Mouse (Mus musculus) testis, postnatal 10 days (tissue): ENCODE results near the gene Spata5.
A peak's percentile ranks its signal among the peaks of the same experiment; 100 is the strongest.

Experiments
- DNase-seq: peaks from one replicate; pipeline ENCODE4 v3.0.0; 2021; ENCODE audit warnings: low spot score

The Spata5 gene

DNA sequence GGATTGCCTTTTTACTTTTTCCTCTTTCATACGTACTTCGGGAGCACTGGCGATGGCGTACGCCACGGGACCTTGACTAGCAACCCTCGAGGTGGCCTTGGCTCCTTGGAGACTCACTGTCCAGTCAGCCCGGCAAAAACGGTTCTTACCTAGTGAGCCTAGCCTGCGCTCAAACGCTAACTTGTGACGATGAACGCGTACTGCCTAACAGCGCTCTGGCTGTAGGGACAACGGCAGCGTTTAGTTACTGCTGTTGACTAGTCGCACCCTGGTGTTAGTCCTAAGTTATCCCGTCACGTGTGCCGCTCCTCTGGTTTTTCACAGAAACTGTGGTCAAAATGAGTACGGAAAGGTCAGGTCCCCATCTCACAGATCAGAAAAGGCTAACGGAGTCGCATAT, 945 bp downstream of the Spata5 start:
- DNase-seq: no peak

- DNase-seq: no peak
Observed at GRCm38 (mm10) chr3:37421179-37421578, 1.5 kb downstream of the Spata5 start.

DNA sequence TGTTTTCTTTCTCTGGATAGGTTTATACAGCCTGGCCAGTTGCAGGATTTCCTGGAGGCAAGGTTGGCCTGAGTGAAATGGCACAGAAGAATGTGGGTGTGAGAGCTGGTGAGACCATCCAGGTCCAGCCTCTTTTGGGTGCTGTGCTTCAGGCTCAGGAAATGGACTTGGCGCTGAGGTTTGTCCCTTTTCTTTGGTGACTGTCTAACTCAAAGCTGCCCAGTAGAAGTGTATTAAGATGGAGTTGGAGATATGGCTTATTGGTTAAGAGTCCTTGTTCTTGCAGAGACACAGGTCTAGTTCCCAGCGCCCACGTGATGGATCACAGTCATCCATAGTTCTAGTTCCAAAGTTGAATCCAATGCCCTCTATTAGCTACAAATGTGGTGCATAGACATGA, 6.4 kb downstream of the Spata5 start:
- DNase-seq: no peak

GRCm38 (mm10) chr3:37430359-37430758, 10.7 kb downstream of the Spata5 start:
- no peak for DNase-seq

GRCm38 (mm10) chr3:37439770-37440169, 20.1 kb downstream of the Spata5 start:
- no peak for DNase-seq

GRCm38 (mm10) chr3:37443409-37443808, 23.7 kb downstream of the Spata5 start:
- DNase-seq: no peak

DNA sequence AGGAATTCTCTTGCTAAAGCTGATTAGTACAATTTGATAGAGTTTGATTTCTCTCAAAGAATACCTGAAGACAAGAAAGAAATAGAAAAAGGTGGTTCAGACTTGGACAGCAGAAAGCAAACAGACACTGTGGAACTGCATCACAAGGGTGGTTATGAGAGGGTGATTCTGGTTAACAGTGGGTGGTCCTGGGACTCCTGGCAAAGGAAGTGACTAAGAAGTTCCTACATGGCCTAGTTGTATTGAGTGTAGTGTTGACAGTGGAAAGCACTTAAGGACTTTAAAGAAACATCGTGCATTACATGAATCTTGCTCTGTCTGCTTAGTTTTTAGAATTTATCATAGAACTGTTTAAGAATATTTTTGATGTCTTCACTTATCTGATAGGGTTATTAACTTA, 36.3 kb downstream of the Spata5 start:
- no peak for DNase-seq

DNA sequence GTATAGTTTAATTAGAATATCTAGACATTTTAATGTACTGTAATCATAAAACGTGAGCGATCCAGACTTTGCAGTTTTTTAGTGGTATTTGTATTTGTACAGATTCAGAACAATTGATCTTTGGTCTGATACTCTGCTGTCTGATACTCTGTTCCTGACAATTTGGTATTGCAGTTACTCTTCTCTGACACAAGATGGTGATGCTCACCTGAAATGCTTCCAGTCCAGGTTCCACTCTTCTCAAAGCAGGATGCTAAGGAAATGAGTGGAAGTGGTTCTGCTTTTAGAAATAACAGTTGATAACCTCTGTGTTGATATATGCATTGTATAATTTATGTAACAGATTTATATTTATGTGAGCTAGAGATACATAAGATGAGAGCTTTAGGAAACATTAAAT, 48.5 kb downstream of the Spata5 start:
- no peak for DNase-seq

GRCm38 (mm10) chr3:37469353-37469752, 49.7 kb downstream of the Spata5 start:
- DNase-seq: no peak

- DNase-seq: no peak
Observed at GRCm38 (mm10) chr3:37470867-37471266, 51.2 kb downstream of the Spata5 start.

- peak; percentile 51 for DNase-seq
Observed at GRCm38 (mm10) chr3:37472461-37472860, 52.8 kb downstream of the Spata5 start.

DNA sequence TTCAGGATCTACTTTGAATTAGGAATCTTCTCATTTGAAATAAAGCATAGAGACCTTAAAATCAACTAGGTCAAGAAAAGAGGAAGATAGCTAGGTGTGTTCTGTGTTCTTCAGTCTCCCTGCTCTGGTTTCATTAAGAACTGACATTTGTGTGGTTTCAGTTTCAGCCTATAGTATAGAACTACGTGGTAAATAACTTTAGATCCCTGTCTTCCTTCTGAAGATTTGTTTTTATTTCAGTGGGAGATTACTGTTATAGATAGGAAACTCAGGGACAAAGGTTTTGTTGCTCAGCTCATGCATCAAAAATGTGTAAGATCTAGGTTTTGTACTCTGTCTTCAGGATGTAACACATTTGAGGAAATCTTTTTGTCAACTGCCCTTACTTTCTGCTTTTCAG, 56.8 kb downstream of the Spata5 start:
- DNase-seq: no peak

- no peak for DNase-seq
Observed at GRCm38 (mm10) chr3:37477438-37478188, 57.9 kb downstream of the Spata5 start.

DNA sequence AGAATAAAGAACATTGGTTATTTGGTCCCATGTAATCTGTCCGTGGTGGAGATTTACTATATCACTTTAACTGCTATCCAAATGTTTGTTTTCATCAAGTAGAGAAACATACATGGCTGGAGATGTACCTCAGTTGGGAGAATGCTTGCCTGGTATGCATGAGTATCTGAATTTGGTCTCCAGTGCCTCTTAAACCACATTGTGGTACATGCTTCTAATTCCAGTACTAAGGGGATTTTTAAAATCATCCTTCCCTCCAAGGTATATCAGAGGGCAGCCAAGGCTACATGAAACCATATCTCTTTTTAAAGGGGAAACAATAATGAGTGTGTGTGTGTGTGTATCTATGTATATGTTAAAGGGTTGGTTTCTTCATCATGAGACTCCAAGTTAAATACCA, 60.1 kb downstream of the Spata5 start:
- no peak for DNase-seq

DNA sequence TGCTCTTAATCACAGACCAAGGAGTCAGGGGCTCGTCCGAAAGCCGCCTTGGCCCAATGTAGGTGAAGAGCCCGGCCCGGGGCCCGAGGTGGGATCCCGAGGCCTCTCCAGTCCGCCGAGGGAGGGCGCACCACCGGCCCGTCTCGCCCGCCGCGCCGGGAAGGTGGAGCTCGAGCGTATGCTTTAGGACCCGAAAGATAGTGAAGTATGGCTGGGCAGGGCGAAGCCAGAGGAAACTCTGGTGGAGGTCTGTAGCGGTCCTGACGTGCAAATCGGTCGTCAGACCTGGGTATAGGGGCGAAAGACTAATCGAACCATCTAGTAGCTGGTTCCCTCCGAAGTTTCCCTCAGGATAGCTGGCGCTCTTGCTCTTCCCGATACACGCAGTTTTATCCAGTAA, 61.6 kb downstream of the Spata5 start:
- peak; percentile 42 for DNase-seq

DNA sequence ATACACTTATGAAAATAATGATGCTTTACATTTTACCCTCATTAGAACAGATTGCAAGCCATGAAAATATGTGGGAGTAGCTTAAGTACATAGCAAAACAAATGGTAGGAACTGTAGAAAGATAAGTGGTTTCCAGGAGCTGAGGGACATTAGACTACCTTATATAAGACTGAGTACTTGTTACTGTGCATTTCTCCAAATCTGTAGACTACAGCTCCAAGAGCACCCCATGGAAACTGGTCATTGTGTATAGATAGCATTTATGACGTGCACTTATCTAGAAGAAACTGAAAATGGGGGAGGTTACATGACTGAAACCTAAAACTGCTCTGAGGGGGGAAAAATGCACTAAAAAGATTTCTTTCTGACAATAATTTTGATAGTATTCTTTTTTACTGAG, 63.0 kb downstream of the Spata5 start:
- no peak for DNase-seq

GRCm38 (mm10) chr3:37483709-37484265, 64.1 kb downstream of the Spata5 start:
- DNase-seq: no peak

DNA sequence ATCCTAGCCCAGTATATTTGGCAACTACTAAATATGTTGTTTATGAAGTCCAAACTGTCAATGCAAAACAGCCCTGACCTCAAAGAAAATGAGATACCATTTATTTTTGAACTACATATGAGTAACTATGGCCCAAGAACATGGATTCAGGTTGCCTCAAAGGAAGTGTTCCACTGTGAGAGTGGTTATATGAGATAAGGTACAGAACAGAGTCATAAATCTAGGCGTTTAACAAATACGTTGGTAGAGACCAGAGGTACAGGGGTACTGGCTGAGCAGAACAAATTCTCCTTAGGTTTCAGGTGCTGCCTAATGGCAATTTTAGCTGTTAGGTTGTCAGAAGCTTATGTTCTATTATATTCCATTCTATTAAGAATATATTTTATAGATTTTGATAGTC, 67.9 kb downstream of the Spata5 start:
- no peak for DNase-seq

DNA sequence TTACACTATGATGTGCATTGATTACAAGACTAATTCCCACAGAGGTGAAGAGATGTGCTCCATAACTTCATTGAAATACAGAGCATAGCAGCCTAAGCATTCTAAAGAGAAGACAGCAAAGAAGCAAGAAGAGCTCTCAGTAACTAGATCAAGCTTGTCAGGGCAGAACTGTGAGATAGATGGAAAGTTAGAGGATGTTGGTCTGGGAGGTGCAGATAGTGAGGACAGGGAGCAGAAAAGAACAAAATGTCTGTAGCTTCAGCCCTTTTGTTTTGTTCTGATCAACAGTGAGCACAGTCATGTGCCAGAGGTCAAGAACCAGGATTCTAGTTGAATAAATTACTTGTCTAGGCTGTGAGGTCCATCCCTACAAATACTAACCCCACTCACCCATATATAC, 68.5 kb downstream of the Spata5 start:
- DNase-seq: no peak

- no peak for DNase-seq
Observed at GRCm38 (mm10) chr3:37490025-37490424, 70.3 kb downstream of the Spata5 start.

GRCm38 (mm10) chr3:37500939-37501338, 81.2 kb downstream of the Spata5 start:
- no peak for DNase-seq

GRCm38 (mm10) chr3:37502552-37502951, 82.9 kb downstream of the Spata5 start:
- DNase-seq: no peak

- DNase-seq: no peak
Observed at GRCm38 (mm10) chr3:37503846-37504245, 84.2 kb downstream of the Spata5 start.
